Mouse (Mus musculus) neural tube, embryonic 12.5 days (tissue): ENCODE data around the gene Gskip. TPM values are rescaled to one million over a fixed set of nuclear protein-coding genes. Genes with fewer than 3 reads are reported as not detected.

Source experiments
- ATAC-seq: fragments of 200-750 bp; cut with Nextera tagmentation; 2 replicates; pipeline ENCODE4 v1.8.0; 2017; ENCODE audit warnings: low read depth, mild to moderate bottlenecking, moderate TSS enrichment, moderate library complexity; ENCODE audit not compliant: low FRiP score
- H3K27ac ChIP-seq: fragments of 300-500 bp; sonication (generic); 2 replicates; pipeline ENCODE4 v1.5.1; 2016
- H3K27me3 ChIP-seq: fragments of 300-500 bp; sonication (generic); replicated peaks from 2 replicates; pipeline ENCODE4 v1.6.1; 2016; ENCODE audit warnings: mild to moderate bottlenecking
- H3K36me3 ChIP-seq: fragments of 300-500 bp; sonication (generic); 2 replicates; pipeline ENCODE4 v1.6.1; 2016; ENCODE audit warnings: mild to moderate bottlenecking
- H3K4me1 ChIP-seq: fragments of 300-500 bp; sonication (generic); 2 replicates; pipeline ENCODE4 v1.6.1; 2016
- H3K4me2 ChIP-seq: fragments of 300-500 bp; sonication (generic); replicated peaks from 2 replicates; pipeline ENCODE4 v1.6.1; 2016; ENCODE audit warnings: mild to moderate bottlenecking
- H3K4me3 ChIP-seq: fragments of 300-500 bp; sonication (generic); 2 replicates; pipeline ENCODE4 v1.5.1; 2016
- H3K9ac ChIP-seq: fragments of 300-500 bp; sonication (generic); 2 replicates; pipeline ENCODE4 v1.6.1; 2016; ENCODE audit warnings: mild to moderate bottlenecking
- H3K9me3 ChIP-seq: fragments of 300-500 bp; sonication (generic); 2 replicates; pipeline ENCODE4 v1.6.1; 2016; ENCODE audit warnings: mild to moderate bottlenecking
- WGBS: fragments of 180-500 bp; shearing (Covaris S2); methylation state at CpG from one replicate; pipeline ENCODE4 v1.1.7; 2016; 5-methylcytosine and 5-hydroxymethylcytosine counted together
- polyA plus RNA-seq: library from polyadenylated mRNA; unstranded; fragments of >200 nt; fragmentation: Nextera tagmentation; extraction: Ambion mirVana; gene quantifications from 2 replicates; pipeline ENCODE4 v1.2.1, GENCODE M21; 2016

Gene Gskip
- polyA plus RNA-seq, 1 experiment from 2014 or later = 33.1 TPM

GRCm38 (mm10) chr12:105689435-105689834 lies 4.8 kb downstream of the Gskip start:
- H3K9me3 ChIP-seq = no peaks in the 10 kb centered on the region
- no peak overlapping the region for H3K9ac ChIP-seq
- no peak overlapping the region for H3K4me2 ChIP-seq
- H3K27ac ChIP-seq = no peak overlapping the region
- 93% methylated on average over 13 of the region's 13 CpGs for WGBS
- peaks cover 41% of the 10 kb centered on the region for H3K36me3 ChIP-seq
- no peak for ATAC-seq
- no peaks in the 10 kb centered on the region for H3K27me3 ChIP-seq
- peaks cover 13% of the 10 kb centered on the region for H3K4me1 ChIP-seq
- no peak overlapping the region for H3K4me3 ChIP-seq

- H3K4me2 ChIP-seq = no peak overlapping the region
- WGBS = 95% methylated on average over 2 of the region's 2 CpGs
- H3K4me1 ChIP-seq = no peaks in the 10 kb centered on the region
- no peak for ATAC-seq
- H3K4me3 ChIP-seq = no peak overlapping the region
- no peak overlapping the region for H3K27ac ChIP-seq
- peaks cover 44% of the 10 kb centered on the region for H3K36me3 ChIP-seq
- H3K9me3 ChIP-seq = no peaks in the 10 kb centered on the region
- no peaks in the 10 kb centered on the region for H3K27me3 ChIP-seq
- no peak overlapping the region for H3K9ac ChIP-seq
Observed at GRCm38 (mm10) chr12:105694021-105694420, 9.4 kb downstream of the Gskip start.

GRCm38 (mm10) chr12:105695848-105696247 lies 11.2 kb downstream of the Gskip start:
- no peak for ATAC-seq
- 81% methylated on average over 7 of the region's 7 CpGs for WGBS
- Histone ChIP-seq H3K4me3 (no peak overlapping the region), H3K4me2 (no peak overlapping the region), H3K9ac (no peak overlapping the region), H3K36me3 (peaks cover 39% of the 10 kb centered on the region), H3K9me3 (no peaks in the 10 kb centered on the region), H3K27ac (no peak overlapping the region), H3K27me3 (no peaks in the 10 kb centered on the region), H3K4me1 (no peaks in the 10 kb centered on the region)

- ATAC-seq = no peak
- no peaks in the 10 kb centered on the region for H3K4me1 ChIP-seq
- H3K4me2 ChIP-seq = no peak overlapping the region
- H3K36me3 ChIP-seq = peaks cover 42% of the 10 kb centered on the region
- WGBS = 89% methylated on average over 8 of the region's 8 CpGs
- no peaks in the 10 kb centered on the region for H3K27me3 ChIP-seq
- no peak overlapping the region for H3K27ac ChIP-seq
- H3K4me3 ChIP-seq = no peak overlapping the region
- no peaks in the 10 kb centered on the region for H3K9me3 ChIP-seq
- H3K9ac ChIP-seq = no peak overlapping the region
Observed at GRCm38 (mm10) chr12:105697104-105697780, 12.6 kb downstream of the Gskip start.

- H3K27ac ChIP-seq = no peak overlapping the region
- H3K36me3 ChIP-seq = peaks cover 30% of the 10 kb centered on the region
- H3K9ac ChIP-seq = no peak overlapping the region
- H3K4me1 ChIP-seq = peaks cover 3% of the 10 kb centered on the region; the same call in 1 of the 2 replicates
- no peaks in the 10 kb centered on the region for H3K9me3 ChIP-seq
- 91% methylated on average over 12 of the region's 12 CpGs for WGBS
- no peak overlapping the region for H3K4me2 ChIP-seq
- H3K4me3 ChIP-seq = no peak overlapping the region
- no peak for ATAC-seq
- H3K27me3 ChIP-seq = no peaks in the 10 kb centered on the region
Observed at GRCm38 (mm10) chr12:105700433-105700832, 15.8 kb downstream of the Gskip start.

- peak; percentile 75 for ATAC-seq
- Histone ChIP-seq H3K27me3 (no peaks in the 10 kb centered on the region), H3K27ac (no peak within 1 kb of the TSS), H3K9me3 (no peaks in the 10 kb centered on the region), H3K4me1 (peaks cover 10% of the 10 kb centered on the region; the same call in 1 of the 2 replicates), H3K4me2 (peak within 1 kb of the TSS; percentile 45), H3K9ac (no peak within 1 kb of the TSS), H3K36me3 (peaks cover 15% of the 10 kb centered on the region), H3K4me3 (no peak within 1 kb of the TSS)
- WGBS = 9% methylated on average over 22 of the region's 22 CpGs
Observed at GRCm38 (mm10) chr12:105705799-105706487, 21.3 kb downstream of the Gskip start, which contains the start of gene Ak7. Gene Ak7, plus strand, starts transcription at chr12:105705976.

- Histone ChIP-seq H3K4me1 (peaks cover 8% of the 10 kb centered on the region), H3K4me3 (no peak overlapping the region), H3K27me3 (no peaks in the 10 kb centered on the region), H3K4me2 (peak overlapping the region; percentile 27), H3K27ac (no peak overlapping the region), H3K9me3 (no peaks in the 10 kb centered on the region), H3K9ac (no peak overlapping the region), H3K36me3 (no peaks in the 10 kb centered on the region)
- no peak for ATAC-seq
- 68% methylated on average over 17 of the region's 17 CpGs for WGBS
Observed at GRCm38 (mm10) chr12:105718616-105719015, 34.0 kb downstream of the Gskip start.

- no peaks in the 10 kb centered on the region for H3K9me3 ChIP-seq
- 81% methylated on average over 3 of the region's 3 CpGs for WGBS
- peaks cover 8% of the 10 kb centered on the region for H3K4me1 ChIP-seq
- H3K4me2 ChIP-seq = no peak overlapping the region
- H3K4me3 ChIP-seq = no peak overlapping the region
- no peaks in the 10 kb centered on the region for H3K36me3 ChIP-seq
- H3K27me3 ChIP-seq = no peaks in the 10 kb centered on the region
- H3K27ac ChIP-seq = no peak overlapping the region
- ATAC-seq = no peak
- H3K9ac ChIP-seq = no peak overlapping the region
Observed at GRCm38 (mm10) chr12:105720196-105720595, 35.6 kb downstream of the Gskip start.

- H3K27ac ChIP-seq = no peak overlapping the region
- no peaks in the 10 kb centered on the region for H3K9me3 ChIP-seq
- H3K9ac ChIP-seq = 0 out of 2 replicates have a peak overlapping the region, but pooled peaks have one; percentile 3
- H3K27me3 ChIP-seq = no peaks in the 10 kb centered on the region
- H3K4me2 ChIP-seq = no peak overlapping the region
- no peak overlapping the region for H3K4me3 ChIP-seq
- 43% methylated on average over 14 of the region's 14 CpGs for WGBS
- peak; percentile 49; the same call in 1 of the 2 replicates for ATAC-seq
- H3K36me3 ChIP-seq = no peaks in the 10 kb centered on the region
- H3K4me1 ChIP-seq = peaks cover 8% of the 10 kb centered on the region
Observed at GRCm38 (mm10) chr12:105721452-105722132, 37.0 kb downstream of the Gskip start.

- ATAC-seq = no peak
- Histone ChIP-seq H3K9me3 (no peaks in the 10 kb centered on the region), H3K9ac (no peak overlapping the region), H3K4me3 (no peak overlapping the region), H3K27ac (no peak overlapping the region), H3K4me1 (peaks cover 8% of the 10 kb centered on the region), H3K27me3 (no peaks in the 10 kb centered on the region), H3K36me3 (no peaks in the 10 kb centered on the region), H3K4me2 (no peak overlapping the region)
- WGBS = 4% methylated on average over 5 of the region's 5 CpGs
Observed at GRCm38 (mm10) chr12:105722657-105723056, 38.0 kb downstream of the Gskip start.

- H3K4me1 ChIP-seq = peaks cover 8% of the 10 kb centered on the region
- WGBS = 70% methylated on average over 1 of the region's 1 CpGs
- no peak overlapping the region for H3K4me3 ChIP-seq
- H3K9ac ChIP-seq = no peak overlapping the region
- no peaks in the 10 kb centered on the region for H3K36me3 ChIP-seq
- ATAC-seq = no peak
- H3K4me2 ChIP-seq = no peak overlapping the region
- H3K9me3 ChIP-seq = no peaks in the 10 kb centered on the region
- no peak overlapping the region for H3K27ac ChIP-seq
- no peaks in the 10 kb centered on the region for H3K27me3 ChIP-seq
Observed at GRCm38 (mm10) chr12:105724616-105725015, 40.0 kb downstream of the Gskip start.

- WGBS = 82% methylated on average over 13 of the region's 13 CpGs
Observed at GRCm38 (mm10) chr12:105725736-105726135, 41.1 kb downstream of the Gskip start.

More at GRCm38 (mm10) chr12:105725736-105726135, 41.1 kb downstream of the Gskip start:
- H3K27ac ChIP-seq = no peak overlapping the region
- H3K27me3 ChIP-seq = no peaks in the 10 kb centered on the region
- no peak overlapping the region for H3K4me2 ChIP-seq
- H3K9me3 ChIP-seq = no peaks in the 10 kb centered on the region
- H3K4me3 ChIP-seq = no peak overlapping the region
- ATAC-seq = no peak
- H3K36me3 ChIP-seq = no peaks in the 10 kb centered on the region
- no peak overlapping the region for H3K9ac ChIP-seq
- H3K4me1 ChIP-seq = peaks cover 8% of the 10 kb centered on the region
